Mouse (Mus musculus): ENCODE measurements around the gene Ptgr2. TPM values are rescaled to one million over a fixed set of nuclear protein-coding genes. Genes with fewer than 3 reads are reported as not detected.
A peak's percentile ranks its signal among the peaks of the same experiment; 100 is the strongest.

Gene Ptgr2
- polyA plus RNA-seq, 1 experiment from 2014 or later = 45.6 TPM

- no peak overlapping the region for H3K4me3 ChIP-seq (replicated peaks; ENCODE audit: low read depth, low read length)
- peak; percentile 96 for TF ChIP-seq CTCF (IDR thresholded peaks at IDR 0.05; ENCODE audit: low read depth)
- H3K9me3 ChIP-seq (replicated peaks; ENCODE audit: low read length) = no peaks in the 10 kb centered on the region
- ATAC-seq (replicated peaks; ENCODE audit: low FRiP score, low read depth) = no peak
- H3K36me3 ChIP-seq (ENCODE audit: insufficient read depth, low read length) = no peaks in the 10 kb centered on the region
- H3K9ac ChIP-seq (ENCODE audit: low read depth, low read length) = no peak overlapping the region
- no peaks in the 10 kb centered on the region for H3K27me3 ChIP-seq (ENCODE audit: insufficient read depth, low read length)
- H3K4me2 ChIP-seq (ENCODE audit: low read length) = no peak overlapping the region
- WGBS = 4% methylated on average over 3 of the region's 3 CpGs
- peak; percentile 88 for DNase-seq (ENCODE audit: low spot score)
- H3K27ac ChIP-seq = no peak overlapping the region
- no peaks in the 10 kb centered on the region for H3K4me1 ChIP-seq (replicated peaks; ENCODE audit: insufficient read depth, low read length)
These were observed 35.8 kb upstream of the Ptgr2 start for GRCm38 (mm10) chr12:84249217-84249616.

- no peaks in the 10 kb centered on the region for H3K36me3 ChIP-seq (ENCODE audit: insufficient read depth, low read length)
- no peak for TF ChIP-seq CTCF (IDR thresholded peaks at IDR 0.05; ENCODE audit: low read depth)
- no peak overlapping the region for H3K9ac ChIP-seq (ENCODE audit: low read depth, low read length)
- H3K4me1 ChIP-seq (replicated peaks; ENCODE audit: insufficient read depth, low read length) = no peaks in the 10 kb centered on the region
- no peak for ATAC-seq (replicated peaks; ENCODE audit: low FRiP score, low read depth)
- no peak overlapping the region for H3K4me2 ChIP-seq (ENCODE audit: low read length)
- H3K4me3 ChIP-seq (replicated peaks; ENCODE audit: low read depth, low read length) = no peak overlapping the region
- no peaks in the 10 kb centered on the region for H3K27me3 ChIP-seq (ENCODE audit: insufficient read depth, low read length)
- 88% methylated on average over 5 of the region's 5 CpGs for WGBS
- no peak overlapping the region for H3K27ac ChIP-seq
- H3K9me3 ChIP-seq (replicated peaks; ENCODE audit: low read length) = no peaks in the 10 kb centered on the region
- no peak for DNase-seq (ENCODE audit: low spot score)
These were observed 32.2 kb upstream of the Ptgr2 start for GRCm38 (mm10) chr12:84252811-84253210.

- Histone ChIP-seq H3K4me1 (replicated peaks; ENCODE audit: insufficient read depth, low read length) (no peaks in the 10 kb centered on the region), H3K9me3 (replicated peaks; ENCODE audit: low read length) (no peaks in the 10 kb centered on the region), H3K4me2 (ENCODE audit: low read length) (no peak overlapping the region), H3K4me3 (replicated peaks; ENCODE audit: low read depth, low read length) (no peak overlapping the region), H3K9ac (ENCODE audit: low read depth, low read length) (no peak overlapping the region), H3K27ac (no peak overlapping the region), H3K27me3 (ENCODE audit: insufficient read depth, low read length) (no peaks in the 10 kb centered on the region), H3K36me3 (ENCODE audit: insufficient read depth, low read length) (no peaks in the 10 kb centered on the region)
- ATAC-seq (replicated peaks; ENCODE audit: low FRiP score, low read depth) (no peak), DNase-seq (ENCODE audit: low spot score) (no peak)
- WGBS = 64% methylated on average over 5 of the region's 5 CpGs
- no peak for TF ChIP-seq CTCF (IDR thresholded peaks at IDR 0.05; ENCODE audit: low read depth)
These were observed 30.1 kb upstream of the Ptgr2 start for GRCm38 (mm10) chr12:84254886-84255285.

- DNase-seq (ENCODE audit: low spot score) = no peak
- H3K4me3 ChIP-seq (replicated peaks; ENCODE audit: low read depth, low read length) = no peak overlapping the region
- H3K27ac ChIP-seq = no peak overlapping the region
- H3K4me2 ChIP-seq (ENCODE audit: low read length) = no peak overlapping the region
- no peaks in the 10 kb centered on the region for H3K4me1 ChIP-seq (replicated peaks; ENCODE audit: insufficient read depth, low read length)
- no peak for ATAC-seq (replicated peaks; ENCODE audit: low FRiP score, low read depth)
- H3K9me3 ChIP-seq (replicated peaks; ENCODE audit: low read length) = no peaks in the 10 kb centered on the region
- no peak for TF ChIP-seq CTCF (IDR thresholded peaks at IDR 0.05; ENCODE audit: low read depth)
- no peak overlapping the region for H3K9ac ChIP-seq (ENCODE audit: low read depth, low read length)
- 37% methylated on average over 7 of the region's 7 CpGs for WGBS
- H3K27me3 ChIP-seq (ENCODE audit: insufficient read depth, low read length) = no peaks in the 10 kb centered on the region
- no peaks in the 10 kb centered on the region for H3K36me3 ChIP-seq (ENCODE audit: insufficient read depth, low read length)
These were observed 24.7 kb upstream of the Ptgr2 start for GRCm38 (mm10) chr12:84260363-84260762.

GRCm38 (mm10) chr12:84267264-84267663 is 17.8 kb upstream of the Ptgr2 start:
- no peaks in the 10 kb centered on the region for H3K27me3 ChIP-seq (ENCODE audit: insufficient read depth, low read length)
- no peaks in the 10 kb centered on the region for H3K9me3 ChIP-seq (replicated peaks; ENCODE audit: low read length)
- DNase-seq (ENCODE audit: low spot score) (no peak), ATAC-seq (replicated peaks; ENCODE audit: low FRiP score, low read depth) (no peak; the same call in 1 of the 2 replicates)
- H3K27ac ChIP-seq = no peak overlapping the region
- H3K4me1 ChIP-seq (replicated peaks; ENCODE audit: insufficient read depth, low read length) = no peaks in the 10 kb centered on the region
- no peak overlapping the region for H3K4me2 ChIP-seq (ENCODE audit: low read length)
- H3K4me3 ChIP-seq (replicated peaks; ENCODE audit: low read depth, low read length) = no peak overlapping the region
- H3K9ac ChIP-seq (ENCODE audit: low read depth, low read length) = no peak overlapping the region
- WGBS = 58% methylated on average over 2 of the region's 2 CpGs
- TF ChIP-seq CTCF (IDR thresholded peaks at IDR 0.05; ENCODE audit: low read depth) = no peak
- no peaks in the 10 kb centered on the region for H3K36me3 ChIP-seq (ENCODE audit: insufficient read depth, low read length)

GRCm38 (mm10) chr12:84273366-84273765 is 11.7 kb upstream of the Ptgr2 start:
- no peaks in the 10 kb centered on the region for H3K4me1 ChIP-seq (replicated peaks; ENCODE audit: insufficient read depth, low read length)
- WGBS = 73% methylated on average over 5 of the region's 5 CpGs

GRCm38 (mm10) chr12:84275288-84275687 is 9.7 kb upstream of the Ptgr2 start:
- Histone ChIP-seq H3K27me3 (ENCODE audit: insufficient read depth, low read length) (no peaks in the 10 kb centered on the region), H3K9ac (ENCODE audit: low read depth, low read length) (no peak overlapping the region), H3K4me1 (replicated peaks; ENCODE audit: insufficient read depth, low read length) (no peaks in the 10 kb centered on the region), H3K4me2 (ENCODE audit: low read length) (no peak overlapping the region), H3K36me3 (ENCODE audit: insufficient read depth, low read length) (no peaks in the 10 kb centered on the region), H3K27ac (no peak overlapping the region), H3K4me3 (replicated peaks; ENCODE audit: low read depth, low read length) (no peak overlapping the region), H3K9me3 (replicated peaks; ENCODE audit: low read length) (no peaks in the 10 kb centered on the region)
- no peak for TF ChIP-seq CTCF (IDR thresholded peaks at IDR 0.05; ENCODE audit: low read depth)
- DNase-seq (ENCODE audit: low spot score) (no peak), ATAC-seq (replicated peaks; ENCODE audit: low FRiP score, low read depth) (no peak)
- WGBS = 92% methylated on average over 9 of the region's 9 CpGs

More at GRCm38 (mm10) chr12:84273366-84273765, 11.7 kb upstream of the Ptgr2 start:
- Histone ChIP-seq H3K9ac (ENCODE audit: low read depth, low read length) (no peak overlapping the region), H3K9me3 (replicated peaks; ENCODE audit: low read length) (no peaks in the 10 kb centered on the region), H3K27ac (no peak overlapping the region), H3K27me3 (ENCODE audit: insufficient read depth, low read length) (no peaks in the 10 kb centered on the region), H3K4me2 (ENCODE audit: low read length) (no peak overlapping the region), H3K4me3 (replicated peaks; ENCODE audit: low read depth, low read length) (no peak overlapping the region), H3K36me3 (ENCODE audit: insufficient read depth, low read length) (no peaks in the 10 kb centered on the region)
- ATAC-seq (replicated peaks; ENCODE audit: low FRiP score, low read depth) = no peak; the same call in 1 of the 2 replicates
- DNase-seq (ENCODE audit: low spot score) = no peak
- TF ChIP-seq CTCF (IDR thresholded peaks at IDR 0.05; ENCODE audit: low read depth) = no peak

All from kidney, postnatal 0 days (tissue).